Mouse (Mus musculus): Measurements from ENCODE around the gene Pde4d.

DNA sequence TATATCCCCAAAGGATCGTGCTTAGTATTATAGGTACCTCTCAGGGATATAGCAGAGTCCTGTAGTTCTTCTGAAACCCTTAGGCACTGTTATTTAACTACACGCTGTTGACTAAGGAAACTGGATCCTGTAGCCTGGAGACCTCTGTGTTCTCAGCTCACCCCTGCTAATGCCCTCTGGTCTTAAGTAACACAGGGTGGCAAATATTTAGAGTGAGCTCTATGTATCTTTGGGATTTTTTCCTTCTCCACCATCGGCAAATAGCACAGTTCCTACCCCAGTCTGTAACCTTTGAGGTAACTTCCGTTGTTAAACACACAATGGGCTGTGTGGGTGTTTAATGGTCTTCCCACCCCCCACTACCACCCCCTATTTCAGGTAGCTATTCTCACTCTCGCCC lies 102.5 kb downstream of the Pde4d start:
- TF ChIP-seq CTCF (IDR thresholded peaks at IDR 0.05; ENCODE audit: insufficient read depth, low read depth, low read length) (no peak), POLR2A (IDR thresholded peaks at IDR 0.05; ENCODE audit: insufficient read depth, low read depth, low read length) (no peak)
